9 mouse cellular contexts compared by ENCODE assay signal in genomic region chr17:36110641-36111509, GRCm38 (mm10). TPM values are rescaled to one million over a fixed set of nuclear protein-coding genes. Genes with fewer than 3 reads are reported as not detected.
DNase-seq lines count a peak whose midpoint lies in the region; ATAC-seq and TF ChIP-seq lines count a peak whose summit lies in the region.
"Not testable (repeated sequence)": the region's sequence is repeated elsewhere in the genome, so short reads cannot be mapped to it uniquely, and the experiment has no call there.
"Had no signal": no experiment of that assay in that cellular context is flagged by ENCODE, and none has a peak within 500 bp of the region (broad histone marks: within the 10 kb centered on the region; RNA-seq: fewer than 3 reads in every experiment).

No protein-coding gene starts in this region.

- not testable (repeated sequence) for H3K79me2 ChIP-seq in myocyte (ENCODE audit: control insufficient read depth, insufficient read depth)

- peak; percentile 18 to 38 for DNase-seq in kidney, postnatal 25 days
- DNase-seq in lung, adult 2 months = peak; percentile 39

- not testable (repeated sequence) for H3ac ChIP-seq in myocyte (ENCODE audit: control insufficient read depth, insufficient read length)

- H3K27ac ChIP-seq in ES-Bruce4 (ENCODE audit: insufficient read depth, low read length); forebrain, embryonic 15.5 days (replicated peaks); hindbrain, embryonic 12.5 days; stomach, embryonic 14.5 days (ENCODE audit: low read length): not testable (repeated sequence)

- TF ChIP-seq CTCF in ES-Bruce4 (IDR thresholded peaks at IDR 0.05; ENCODE audit: low read depth, low read length) = peak; percentile 18
- TF ChIP-seq CTCF in lung, adult 2 months (IDR thresholded peaks at IDR 0.05; ENCODE audit: insufficient read depth, low read length) = not testable (repeated sequence)

- peak; percentile 86 for ATAC-seq in common myeloid progenitor, adult 5-6 weeks (replicated peaks; ENCODE audit: low read depth, poor library complexity, severe bottlenecking)
- peak; percentile 70 for ATAC-seq in forebrain, embryonic 15.5 days (replicated peaks)
- peak; percentile 44; the same call in 1 of the 2 replicates for ATAC-seq in hindbrain, embryonic 12.5 days (ENCODE audit: low FRiP score)
- peak; percentile 53 for ATAC-seq in stomach, embryonic 14.5 days (ENCODE audit: insufficient number of reproducible peaks, insufficient read depth, low FRiP score, low read depth)

- not testable (repeated sequence) for TF ChIP-seq POLR2A in ES-Bruce4 (IDR thresholded peaks at IDR 0.05; ENCODE audit: insufficient read depth, low read length); lung, adult 2 months (IDR thresholded peaks at IDR 0.05; ENCODE audit: borderline replicate concordance, extremely low read depth, low read depth, low read length); myocyte (IDR thresholded peaks at IDR 0.05; ENCODE audit: insufficient read length, low read depth)

- TF ChIP-seq EP300 in ES-Bruce4 (IDR thresholded peaks at IDR 0.05; ENCODE audit: insufficient read depth, low read depth, low read length) = not testable (repeated sequence)

- not testable (repeated sequence) for H3K4me1 ChIP-seq in ES-Bruce4 (ENCODE audit: control insufficient read depth, insufficient read depth, low read length); forebrain, embryonic 15.5 days; hindbrain, embryonic 12.5 days; lung, adult 2 months (ENCODE audit: control insufficient read depth, insufficient read depth, low read length); stomach, embryonic 14.5 days (ENCODE audit: control insufficient read depth, insufficient read depth, low read length)

- not testable (repeated sequence) for H3K27me3 ChIP-seq in ES-Bruce4 (ENCODE audit: control insufficient read depth, insufficient read depth, low read length, poor library complexity, severe bottlenecking); stomach, embryonic 14.5 days (ENCODE audit: control insufficient read depth, insufficient read depth, low read length)
- H3K27me3 ChIP-seq in forebrain, embryonic 15.5 days = peaks cover 11% of the 10 kb centered on the region; the same call in 1 of the 2 replicates
- H3K27me3 ChIP-seq in hindbrain, embryonic 12.5 days = peaks cover 26% of the 10 kb centered on the region
- H3K27me3 ChIP-seq in myocyte (ENCODE audit: control insufficient read depth, insufficient read depth, insufficient read length) = peaks cover 15% of the 10 kb centered on the region

- WGBS in forebrain, embryonic 15.5 days = 2% methylated on average over 57 of the region's 57 CpGs
- WGBS in hindbrain, embryonic 12.5 days = under 1% methylated on average over 57 of the region's 57 CpGs
- 2% methylated on average over 57 of the region's 57 CpGs for WGBS in lung, adult 2 months
- under 1% methylated on average over 57 of the region's 57 CpGs for WGBS in stomach, embryonic 14.5 days

- peak overlapping the region; percentile 37 for H3K9ac ChIP-seq in ES-Bruce4 (ENCODE audit: low read depth, poor library complexity, severe bottlenecking)
- peak overlapping the region; percentile 28 for H3K9ac ChIP-seq in forebrain, embryonic 15.5 days (replicated peaks)
- H3K9ac ChIP-seq in hindbrain, embryonic 12.5 days = peak overlapping the region; percentile 43; the same call in 1 of the 2 replicates
- not testable (repeated sequence) for H3K9ac ChIP-seq in stomach, embryonic 14.5 days (replicated peaks; ENCODE audit: low read depth, low read length)

- peak overlapping the region; percentile 94 for H3K4me2 ChIP-seq in forebrain, embryonic 15.5 days (replicated peaks)
- peak overlapping the region; percentile 76 for H3K4me2 ChIP-seq in hindbrain, embryonic 12.5 days (replicated peaks)
- peak overlapping the region; percentile 8 for H3K4me2 ChIP-seq in myocyte (ENCODE audit: low read depth)
- H3K4me2 ChIP-seq in stomach, embryonic 14.5 days (replicated peaks; ENCODE audit: low read depth, low read length) = peak overlapping the region; percentile 72

- H3K36me3 ChIP-seq in ES-Bruce4 (ENCODE audit: control insufficient read depth, insufficient read depth, low read length, poor library complexity, severe bottlenecking); forebrain, embryonic 15.5 days; hindbrain, embryonic 12.5 days; myocyte (ENCODE audit: control insufficient read depth, insufficient read depth); stomach, embryonic 14.5 days (ENCODE audit: control insufficient read depth, insufficient read depth, low read length): not testable (repeated sequence)

- not testable (repeated sequence) for H3K9me3 ChIP-seq in ES-Bruce4 (replicated peaks; ENCODE audit: control insufficient read depth, insufficient read depth, low read length, poor library complexity, severe bottlenecking); forebrain, embryonic 15.5 days; hindbrain, embryonic 12.5 days (replicated peaks); stomach, embryonic 14.5 days (ENCODE audit: control insufficient read depth, low read depth, low read length)

- H3K4me3 ChIP-seq in ES-Bruce4 (ENCODE audit: low read depth, low read length) = peak overlapping the region; percentile 73
- peak overlapping the region; percentile 45 for H3K4me3 ChIP-seq in forebrain, embryonic 15.5 days
- peak overlapping the region; percentile 35 for H3K4me3 ChIP-seq in hindbrain, embryonic 12.5 days
- H3K4me3 ChIP-seq in lung, adult 2 months (replicated peaks; ENCODE audit: extremely low read depth, low read depth, low read length) = peak overlapping the region; percentile 31
- not testable (repeated sequence) for H3K4me3 ChIP-seq in myocyte
- peak overlapping the region; percentile 31 for H3K4me3 ChIP-seq in stomach, embryonic 14.5 days (ENCODE audit: low read depth, low read length)

RNA-seq across cellular contexts. Expression of gene Gm19684, which starts 10.6 kb away (rescaled TPM):
- polyA plus RNA-seq in ES-Bruce4 (2011; ENCODE audit: insufficient read depth, insufficient read length, low read depth, missing spikeins) = 0.41 TPM in 1 of 2 replicates, not detected in the other
- total RNA-seq in common myeloid progenitor, adult 5-6 weeks (2017) = 0.96 TPM in 1 of 2 replicates, not detected in the other
- not detected in 2 replicates for polyA plus RNA-seq in forebrain, embryonic 15.5 days (2015; fragmentation: Nextera tagmentation; extraction: Ambion mirVana)
- polyA plus RNA-seq in hindbrain, embryonic 12.5 days (2016; fragmentation: Nextera tagmentation; extraction: Ambion mirVana) = not detected in 2 replicates
- polyA plus RNA-seq in lung, adult 2 months (2012; rRNA removed) = 0.22 and 0.29 TPM in 2 replicates
- polyA plus RNA-seq in myocyte (2012; fragmentation: generic; extraction: Trizol) = not detected
- polyA plus RNA-seq in stomach, embryonic 14.5 days (2014; fragmentation: Nextera tagmentation; extraction: Ambion mirVana) = not detected in 2 replicates
- total RNA-seq: gastrocnemius, postnatal 10 days had no signal

RNA-seq across cellular contexts. Expression of gene Gm7030, which starts 18.4 kb away (rescaled TPM):
- polyA plus RNA-seq in ES-Bruce4 (2011; ENCODE audit: insufficient read depth, insufficient read length, low read depth, missing spikeins) (0.81 and 1.4 TPM in 2 replicates), myocyte (2012; fragmentation: generic; extraction: Trizol) (not detected)
- total RNA-seq in common myeloid progenitor, adult 5-6 weeks (2017) = not detected in 2 replicates
- polyA plus RNA-seq in forebrain, embryonic 15.5 days (2015; fragmentation: Nextera tagmentation; extraction: Ambion mirVana) = not detected in 2 replicates
- polyA plus RNA-seq in hindbrain, embryonic 12.5 days (2016; fragmentation: Nextera tagmentation; extraction: Ambion mirVana) = not detected in 2 replicates
- not detected in 2 replicates for polyA plus RNA-seq in lung, adult 2 months (2012; rRNA removed)
- not detected in 2 replicates for polyA plus RNA-seq in stomach, embryonic 14.5 days (2014; fragmentation: Nextera tagmentation; extraction: Ambion mirVana)
- total RNA-seq: gastrocnemius, postnatal 10 days had no signal

RNA-seq across cellular contexts. Expression of gene Gm11127, which starts 52.7 kb away (rescaled TPM):
- polyA plus RNA-seq in ES-Bruce4 (2011; ENCODE audit: insufficient read depth, insufficient read length, low read depth, missing spikeins) = not detected in 2 replicates
- 0.05 TPM in 1 of 2 replicates, not detected in the other for total RNA-seq in common myeloid progenitor, adult 5-6 weeks (2017)
- not detected in 2 replicates for polyA plus RNA-seq in forebrain, embryonic 15.5 days (2015; fragmentation: Nextera tagmentation; extraction: Ambion mirVana)
- not detected in 2 replicates for polyA plus RNA-seq in hindbrain, embryonic 12.5 days (2016; fragmentation: Nextera tagmentation; extraction: Ambion mirVana)
- not detected in 2 replicates for polyA plus RNA-seq in lung, adult 2 months (2012; rRNA removed)
- polyA plus RNA-seq in myocyte (2012; fragmentation: generic; extraction: Trizol) = 0.23 TPM
- polyA plus RNA-seq in stomach, embryonic 14.5 days (2014; fragmentation: Nextera tagmentation; extraction: Ambion mirVana) = not detected in 2 replicates

RNA-seq across cellular contexts. Expression of gene Gm8909, which starts 57.5 kb away (rescaled TPM):
- polyA plus RNA-seq in ES-Bruce4 (2011; ENCODE audit: insufficient read depth, insufficient read length, low read depth, missing spikeins) (13.5 and 17.5 TPM in 2 replicates), myocyte (2012; fragmentation: generic; extraction: Trizol) (not detected)
- total RNA-seq in common myeloid progenitor, adult 5-6 weeks (2017) = not detected in 2 replicates
- polyA plus RNA-seq in forebrain, embryonic 15.5 days (2015; fragmentation: Nextera tagmentation; extraction: Ambion mirVana) = not detected in 2 replicates
- not detected in 2 replicates for polyA plus RNA-seq in hindbrain, embryonic 12.5 days (2016; fragmentation: Nextera tagmentation; extraction: Ambion mirVana)
- 0.62 and 1.2 TPM in 2 replicates for polyA plus RNA-seq in lung, adult 2 months (2012; rRNA removed)
- 2.0 and 3.0 TPM in 2 replicates for polyA plus RNA-seq in stomach, embryonic 14.5 days (2014; fragmentation: Nextera tagmentation; extraction: Ambion mirVana)
- total RNA-seq: gastrocnemius, postnatal 10 days had no signal

Comparison
In these comparisons a context has a peak if more than half of its experiments do, and no peak if none do; other contexts are left out.
1. H3K4me2 ChIP-seq: peak in every context shown above with its lines; median percentile 94 in forebrain, embryonic 15.5 days; 76 in hindbrain, embryonic 12.5 days; 72 in stomach, embryonic 14.5 days; 8 in myocyte.